Mouse (Mus musculus) frontal cortex, postnatal 36 days (tissue): ENCODE measurements around the gene Gm13696.
A peak's percentile ranks its signal among the peaks of the same experiment; 100 is the strongest.
"Not testable (repeated sequence)": the region's sequence is repeated elsewhere in the genome, so short reads cannot be mapped to it uniquely, and the experiment has no call there.

Experiments used
- DNase-seq, 2 experiments: peaks; one replicate each; pipeline ENCODE4 v3.0.0; 2022; ENCODE audit warnings: low spot score in 2 of 2

The Gm13696 gene

DNA sequence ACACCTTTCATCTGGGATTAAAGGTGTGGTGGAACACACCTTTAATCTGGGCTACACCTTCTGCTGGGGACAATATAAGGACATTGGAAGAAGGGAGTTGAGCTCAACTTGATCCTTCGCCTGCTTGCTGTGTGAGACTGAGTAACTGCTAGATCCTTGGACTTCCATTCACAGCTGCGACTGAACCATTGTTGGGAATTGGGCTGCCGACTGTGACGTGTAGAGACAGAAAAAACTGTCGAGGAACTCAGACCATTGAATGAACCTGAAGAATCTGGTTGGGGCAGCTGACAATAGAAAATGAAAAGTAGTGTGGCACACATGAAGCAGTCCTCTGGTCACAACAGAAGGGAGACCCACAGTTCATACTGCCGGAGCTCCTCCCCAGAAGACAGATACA is at the start of gene Gm13696:
Gm13696 (plus strand) TSS at position 301 of the 400 bp plus-strand sequence.
- DNase-seq = not testable (repeated sequence)

DNA sequence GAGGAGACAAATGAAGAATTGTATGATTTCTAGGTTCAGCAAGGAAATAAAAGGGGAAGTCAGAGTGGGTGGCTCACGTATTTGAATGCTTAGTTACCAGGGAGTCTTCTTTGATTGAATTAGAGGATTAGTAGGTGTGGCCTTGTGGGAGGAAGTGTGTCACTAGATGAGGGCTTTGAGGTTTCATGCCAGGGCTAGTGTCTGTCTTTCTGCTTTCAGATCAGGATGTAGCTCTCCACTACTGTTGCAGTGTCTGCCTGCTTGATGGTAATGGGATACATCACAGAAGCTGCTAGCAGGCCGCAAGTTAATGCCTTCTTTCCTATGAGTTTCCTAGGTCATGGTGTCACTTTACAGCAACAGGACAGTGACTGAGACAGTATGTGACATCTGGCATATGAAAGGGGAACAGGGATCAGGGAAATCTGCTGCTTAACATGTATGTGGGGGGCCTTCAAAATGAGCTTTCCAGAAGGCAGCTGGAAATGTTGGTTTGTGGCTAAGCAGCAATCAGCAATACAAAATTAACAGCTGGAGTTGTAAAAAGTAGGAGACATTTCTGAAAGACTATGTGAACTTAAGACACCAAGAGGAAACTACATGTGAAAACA is 43.3 kb upstream of the Gm13696 start:
- no peak for DNase-seq

DNA sequence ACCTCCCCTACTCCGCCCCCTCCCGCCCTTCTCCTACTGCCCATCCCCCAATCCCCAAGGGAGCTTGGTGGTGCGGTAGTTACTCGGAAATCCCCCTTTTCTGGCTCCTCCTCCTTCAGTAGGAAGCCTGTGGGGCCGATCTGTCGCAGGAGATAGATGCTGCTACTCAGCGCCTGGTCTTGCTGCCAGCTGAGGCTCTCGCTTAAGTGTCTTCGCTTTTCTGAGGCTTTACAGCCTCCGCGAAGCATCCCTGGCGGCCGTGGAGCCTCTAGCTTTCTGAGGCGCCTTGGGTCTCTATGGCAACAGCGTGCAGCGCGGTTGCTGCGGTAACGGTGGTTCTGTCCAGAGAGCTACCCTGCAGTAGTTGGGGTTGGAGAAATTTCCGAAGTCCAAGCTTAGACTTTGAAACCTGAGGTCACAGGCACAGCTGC is 32.0 kb upstream of the Gm13696 start, which contains the start of gene Zswim2:
Zswim2 (minus strand) TSS at position 298 of the 431 bp plus-strand sequence.
- peak; percentile 90 to 96 for DNase-seq

DNA sequence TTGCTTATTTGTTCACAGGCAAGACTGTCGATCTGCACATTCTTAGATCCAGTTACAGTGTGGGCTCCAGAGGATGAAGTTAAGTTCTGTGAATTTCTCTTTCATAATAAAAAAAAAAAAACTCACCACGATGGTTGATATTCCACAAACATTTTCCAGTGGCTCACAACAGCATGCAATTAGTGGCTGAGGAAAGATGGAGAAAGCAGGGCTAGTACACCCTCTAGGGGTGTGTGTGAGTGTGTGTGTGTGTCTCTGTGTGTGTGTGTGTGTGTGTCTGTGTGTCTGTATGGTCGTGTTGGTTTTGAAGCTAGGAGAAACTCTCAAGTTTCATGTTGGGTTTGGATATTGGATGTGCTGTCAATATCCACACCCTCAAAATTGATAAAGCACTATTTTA is 31.5 kb upstream of the Gm13696 start:
- no peak for DNase-seq

DNA sequence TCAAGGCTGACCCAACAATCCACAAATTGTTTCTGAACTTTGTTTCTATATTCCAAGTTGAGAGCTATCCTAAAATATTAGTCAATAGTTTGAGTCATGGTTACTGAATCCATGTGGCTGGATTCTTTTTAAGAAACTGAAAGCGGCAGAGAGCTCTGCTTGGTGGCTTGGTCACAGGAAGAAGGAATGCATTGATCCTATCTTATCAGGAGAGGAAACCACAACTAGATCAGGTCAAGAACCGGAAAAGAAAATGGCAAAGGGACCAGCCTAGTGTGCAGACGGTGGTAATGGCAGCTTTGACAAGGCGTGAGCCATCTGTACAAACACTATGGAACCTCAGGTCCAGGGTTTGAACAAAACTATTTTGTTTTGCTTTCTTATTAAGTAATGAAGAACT is 31.1 kb upstream of the Gm13696 start:
- DNase-seq = no peak

DNA sequence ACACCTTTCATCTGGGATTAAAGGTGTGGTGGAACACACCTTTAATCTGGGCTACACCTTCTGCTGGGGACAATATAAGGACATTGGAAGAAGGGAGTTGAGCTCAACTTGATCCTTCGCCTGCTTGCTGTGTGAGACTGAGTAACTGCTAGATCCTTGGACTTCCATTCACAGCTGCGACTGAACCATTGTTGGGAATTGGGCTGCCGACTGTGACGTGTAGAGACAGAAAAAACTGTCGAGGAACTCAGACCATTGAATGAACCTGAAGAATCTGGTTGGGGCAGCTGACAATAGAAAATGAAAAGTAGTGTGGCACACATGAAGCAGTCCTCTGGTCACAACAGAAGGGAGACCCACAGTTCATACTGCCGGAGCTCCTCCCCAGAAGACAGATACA is 17.5 kb upstream of the Gm13696 start, which contains the start of gene Gm13698:
Gm13698 (plus strand) TSS at position 301 of the 400 bp plus-strand sequence.
- DNase-seq = not testable (repeated sequence)

DNA sequence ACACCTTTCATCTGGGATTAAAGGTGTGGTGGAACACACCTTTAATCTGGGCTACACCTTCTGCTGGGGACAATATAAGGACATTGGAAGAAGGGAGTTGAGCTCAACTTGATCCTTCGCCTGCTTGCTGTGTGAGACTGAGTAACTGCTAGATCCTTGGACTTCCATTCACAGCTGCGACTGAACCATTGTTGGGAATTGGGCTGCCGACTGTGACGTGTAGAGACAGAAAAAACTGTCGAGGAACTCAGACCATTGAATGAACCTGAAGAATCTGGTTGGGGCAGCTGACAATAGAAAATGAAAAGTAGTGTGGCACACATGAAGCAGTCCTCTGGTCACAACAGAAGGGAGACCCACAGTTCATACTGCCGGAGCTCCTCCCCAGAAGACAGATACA is 11.7 kb upstream of the Gm13696 start, which contains the start of gene Gm13693:
Gm13693 (plus strand) TSS at position 301 of the 400 bp plus-strand sequence.
- DNase-seq = not testable (repeated sequence)

DNA sequence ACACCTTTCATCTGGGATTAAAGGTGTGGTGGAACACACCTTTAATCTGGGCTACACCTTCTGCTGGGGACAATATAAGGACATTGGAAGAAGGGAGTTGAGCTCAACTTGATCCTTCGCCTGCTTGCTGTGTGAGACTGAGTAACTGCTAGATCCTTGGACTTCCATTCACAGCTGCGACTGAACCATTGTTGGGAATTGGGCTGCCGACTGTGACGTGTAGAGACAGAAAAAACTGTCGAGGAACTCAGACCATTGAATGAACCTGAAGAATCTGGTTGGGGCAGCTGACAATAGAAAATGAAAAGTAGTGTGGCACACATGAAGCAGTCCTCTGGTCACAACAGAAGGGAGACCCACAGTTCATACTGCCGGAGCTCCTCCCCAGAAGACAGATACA is 5.9 kb upstream of the Gm13696 start, which contains the start of gene Gm13695:
Gm13695 (plus strand) TSS at position 301 of the 400 bp plus-strand sequence.
- not testable (repeated sequence) for DNase-seq

DNA sequence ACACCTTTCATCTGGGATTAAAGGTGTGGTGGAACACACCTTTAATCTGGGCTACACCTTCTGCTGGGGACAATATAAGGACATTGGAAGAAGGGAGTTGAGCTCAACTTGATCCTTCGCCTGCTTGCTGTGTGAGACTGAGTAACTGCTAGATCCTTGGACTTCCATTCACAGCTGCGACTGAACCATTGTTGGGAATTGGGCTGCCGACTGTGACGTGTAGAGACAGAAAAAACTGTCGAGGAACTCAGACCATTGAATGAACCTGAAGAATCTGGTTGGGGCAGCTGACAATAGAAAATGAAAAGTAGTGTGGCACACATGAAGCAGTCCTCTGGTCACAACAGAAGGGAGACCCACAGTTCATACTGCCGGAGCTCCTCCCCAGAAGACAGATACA is 5.7 kb downstream of the Gm13696 start, which contains the start of gene Gm13694:
Gm13694 (plus strand) TSS at position 301 of the 400 bp plus-strand sequence.
- not testable (repeated sequence) for DNase-seq

DNA sequence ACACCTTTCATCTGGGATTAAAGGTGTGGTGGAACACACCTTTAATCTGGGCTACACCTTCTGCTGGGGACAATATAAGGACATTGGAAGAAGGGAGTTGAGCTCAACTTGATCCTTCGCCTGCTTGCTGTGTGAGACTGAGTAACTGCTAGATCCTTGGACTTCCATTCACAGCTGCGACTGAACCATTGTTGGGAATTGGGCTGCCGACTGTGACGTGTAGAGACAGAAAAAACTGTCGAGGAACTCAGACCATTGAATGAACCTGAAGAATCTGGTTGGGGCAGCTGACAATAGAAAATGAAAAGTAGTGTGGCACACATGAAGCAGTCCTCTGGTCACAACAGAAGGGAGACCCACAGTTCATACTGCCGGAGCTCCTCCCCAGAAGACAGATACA is 11.5 kb downstream of the Gm13696 start, which contains the start of gene Gm13697:
Gm13697 (plus strand) TSS at position 301 of the 400 bp plus-strand sequence.
- not testable (repeated sequence) for DNase-seq

DNA sequence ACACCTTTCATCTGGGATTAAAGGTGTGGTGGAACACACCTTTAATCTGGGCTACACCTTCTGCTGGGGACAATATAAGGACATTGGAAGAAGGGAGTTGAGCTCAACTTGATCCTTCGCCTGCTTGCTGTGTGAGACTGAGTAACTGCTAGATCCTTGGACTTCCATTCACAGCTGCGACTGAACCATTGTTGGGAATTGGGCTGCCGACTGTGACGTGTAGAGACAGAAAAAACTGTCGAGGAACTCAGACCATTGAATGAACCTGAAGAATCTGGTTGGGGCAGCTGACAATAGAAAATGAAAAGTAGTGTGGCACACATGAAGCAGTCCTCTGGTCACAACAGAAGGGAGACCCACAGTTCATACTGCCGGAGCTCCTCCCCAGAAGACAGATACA is 17.3 kb downstream of the Gm13696 start, which contains the start of gene Gm13691:
Gm13691 (plus strand) TSS at position 301 of the 400 bp plus-strand sequence.
- DNase-seq = not testable (repeated sequence)

DNA sequence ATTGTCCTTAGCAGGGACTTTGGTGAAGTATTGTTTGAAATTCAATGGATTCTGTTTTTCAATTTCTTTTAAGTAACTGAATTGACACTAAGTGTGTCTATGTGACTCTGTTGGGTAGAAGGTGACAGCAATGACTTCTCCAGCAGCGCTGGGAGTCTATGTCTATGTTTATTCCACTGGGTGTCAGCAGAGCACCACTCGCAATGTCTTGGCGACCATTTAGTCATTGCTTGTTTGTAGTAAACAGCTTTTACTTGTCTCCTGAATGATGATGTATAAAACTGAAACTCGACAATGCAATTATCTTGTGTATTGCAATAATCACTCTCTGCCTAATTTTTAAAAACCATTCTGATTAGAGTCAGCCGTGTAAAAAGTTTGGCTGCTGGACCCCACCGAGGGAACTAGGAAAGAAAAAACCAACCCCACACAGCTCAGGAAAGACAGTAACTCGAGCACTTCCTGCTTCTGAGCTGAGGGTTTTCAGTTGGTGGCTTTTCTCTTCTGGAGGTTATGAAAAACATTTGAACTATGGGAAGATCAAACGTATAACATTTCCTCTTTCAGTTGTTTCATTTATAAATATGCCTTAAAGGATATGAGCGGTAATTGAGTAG is 20.8 kb downstream of the Gm13696 start:
- DNase-seq = not testable (repeated sequence)

DNA sequence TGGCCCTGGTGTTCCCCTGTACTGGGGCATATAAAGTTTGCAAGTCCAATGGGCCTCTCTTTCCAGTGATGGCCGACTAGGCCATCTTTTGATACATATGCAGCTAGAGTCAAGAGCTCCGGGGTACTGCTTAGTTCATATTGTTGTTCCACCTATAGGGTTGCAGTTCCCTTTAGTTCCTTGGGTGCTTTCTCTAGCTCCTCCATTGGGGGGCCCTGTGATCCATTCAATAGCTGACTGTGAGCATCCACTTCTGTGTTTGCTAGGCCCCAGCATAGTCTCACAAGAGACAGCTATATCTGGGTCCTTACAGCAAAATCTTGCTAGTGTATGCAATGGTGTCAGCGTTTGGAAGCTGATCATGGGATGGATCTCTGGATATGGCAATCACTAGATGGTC is 21.6 kb downstream of the Gm13696 start:
- DNase-seq = not testable (repeated sequence)

DNA sequence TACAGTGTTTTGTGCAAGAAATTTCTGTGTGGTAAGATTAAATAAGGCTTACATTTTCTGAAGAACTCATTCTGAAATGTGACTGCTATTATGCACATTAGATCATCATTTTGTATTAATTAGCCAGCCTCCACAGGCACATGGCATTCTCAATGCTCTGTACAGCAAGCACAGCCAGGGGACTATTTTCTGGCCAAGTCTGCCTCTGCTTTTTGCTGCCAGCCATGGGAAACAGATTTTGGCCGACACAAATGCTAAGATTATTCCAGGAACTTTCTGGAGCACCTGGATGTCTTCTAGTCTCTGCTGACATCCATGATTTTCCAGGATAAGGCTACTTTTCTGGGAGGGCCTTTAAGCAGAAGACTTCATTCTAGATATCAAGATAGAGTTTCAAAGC is 36.0 kb downstream of the Gm13696 start:
- no peak for DNase-seq

DNA sequence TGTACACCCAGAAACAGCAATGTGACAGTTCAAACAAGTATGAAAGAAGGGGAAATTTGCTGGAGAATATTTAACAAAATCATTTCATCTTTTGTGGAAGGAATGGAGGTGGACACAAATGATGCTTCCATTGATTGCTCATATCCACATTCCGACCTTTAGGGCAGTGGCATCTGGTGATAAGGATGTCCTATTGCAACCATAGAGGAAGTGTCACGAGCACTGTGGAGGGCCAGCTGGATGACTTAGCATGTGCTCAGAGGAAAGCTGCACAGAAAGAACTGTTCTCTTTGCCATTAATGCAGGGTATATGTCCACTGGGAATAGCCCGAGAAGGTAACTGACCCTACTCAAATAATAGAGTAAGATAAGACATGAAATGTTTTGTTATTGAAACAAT is 36.9 kb downstream of the Gm13696 start:
- DNase-seq = no peak

DNA sequence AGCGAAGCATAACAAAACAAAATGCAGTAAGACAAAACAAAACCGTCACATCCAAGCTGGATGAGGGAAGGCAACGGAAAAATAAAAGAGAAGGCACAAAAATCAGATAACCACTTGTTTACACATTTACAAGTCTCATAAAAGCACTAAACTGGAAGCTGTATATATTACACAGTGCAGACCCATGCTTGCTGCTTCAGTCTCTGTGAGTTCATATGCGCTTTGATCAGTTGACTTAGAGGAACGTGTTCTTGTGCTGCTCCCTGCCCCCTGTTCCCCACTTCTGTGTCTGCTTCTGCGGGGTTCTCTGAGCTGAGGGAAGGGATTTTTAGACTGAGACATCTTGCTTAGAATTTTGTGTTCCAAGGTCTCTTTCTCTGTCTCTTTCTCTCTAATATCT is 41.6 kb downstream of the Gm13696 start:
- no peak for DNase-seq

DNA sequence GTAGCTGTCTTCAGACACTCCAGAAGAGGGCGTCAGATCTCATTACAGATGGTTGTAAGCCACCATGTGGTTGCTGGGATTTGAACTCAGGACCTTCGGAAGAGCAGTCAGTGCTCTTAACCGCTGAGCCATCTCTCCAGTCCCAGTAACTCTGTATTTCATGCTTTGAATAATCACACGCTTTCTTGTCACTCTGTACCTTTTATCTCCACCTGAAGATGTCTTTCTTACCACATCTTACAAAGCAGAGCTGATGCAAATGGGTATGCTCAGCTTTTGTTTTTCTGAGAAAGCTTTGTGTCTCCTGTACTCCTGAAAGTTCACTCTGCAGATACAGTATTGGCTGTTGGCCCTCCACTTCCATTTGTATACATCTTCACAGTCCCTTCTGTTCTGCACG is 43.4 kb downstream of the Gm13696 start:
- DNase-seq = not testable (repeated sequence)

DNA sequence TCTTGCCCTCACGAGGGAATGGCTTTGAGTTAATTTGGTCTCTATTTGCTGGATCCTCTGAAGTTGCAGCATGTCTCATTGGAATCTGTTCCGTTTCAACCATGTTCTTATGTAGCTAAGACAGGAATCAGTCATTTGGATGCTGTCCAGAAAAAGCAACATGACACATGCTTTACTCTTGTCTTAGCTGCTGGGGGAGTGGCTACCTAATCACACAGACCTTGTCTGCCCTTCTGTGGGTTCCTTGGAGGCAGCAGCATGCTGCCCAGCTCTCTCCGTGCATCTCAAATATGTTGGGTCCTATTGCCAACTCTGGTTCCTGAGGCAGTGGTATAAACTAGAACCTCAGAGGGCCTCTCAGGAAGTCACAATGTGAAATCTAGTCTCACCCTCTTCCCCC is 45.4 kb downstream of the Gm13696 start:
- DNase-seq = no peak

DNA sequence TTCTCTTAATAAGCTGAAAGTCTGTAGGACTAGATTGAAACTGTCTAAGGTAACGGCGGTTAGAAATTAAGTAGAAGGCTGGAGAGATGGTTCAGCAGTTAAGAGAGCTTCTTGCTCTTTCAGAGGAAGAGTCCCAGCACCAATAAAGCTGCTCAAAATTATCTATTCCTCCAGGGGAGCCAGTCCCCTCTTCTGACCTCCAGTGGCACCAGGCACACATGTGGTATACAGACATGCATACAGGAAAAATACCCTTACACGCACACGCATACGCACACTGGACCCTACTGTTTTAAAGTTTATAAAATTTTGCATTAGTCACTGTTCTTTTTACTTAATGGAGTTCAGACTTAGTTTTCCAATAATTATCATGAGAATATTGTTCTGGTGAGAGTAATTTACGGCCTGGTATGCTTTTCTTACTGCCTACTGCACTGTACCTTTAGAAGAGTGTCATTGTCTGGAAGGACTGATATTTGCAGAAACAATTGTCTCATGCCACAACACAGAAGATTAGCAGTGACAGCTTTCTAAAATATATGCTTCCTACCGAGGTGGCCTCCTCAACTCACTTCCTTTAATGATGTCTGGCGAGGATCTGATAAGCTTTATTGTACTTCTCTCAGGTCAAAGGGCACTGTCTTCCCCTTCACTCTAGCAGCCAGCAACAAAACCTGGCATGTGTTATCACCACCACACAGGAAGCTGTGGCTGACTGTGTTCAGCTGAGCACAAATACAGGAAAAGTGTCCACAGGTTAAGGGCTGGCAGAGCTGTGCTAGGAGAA is 46.8 kb downstream of the Gm13696 start:
- DNase-seq = no peak

DNA sequence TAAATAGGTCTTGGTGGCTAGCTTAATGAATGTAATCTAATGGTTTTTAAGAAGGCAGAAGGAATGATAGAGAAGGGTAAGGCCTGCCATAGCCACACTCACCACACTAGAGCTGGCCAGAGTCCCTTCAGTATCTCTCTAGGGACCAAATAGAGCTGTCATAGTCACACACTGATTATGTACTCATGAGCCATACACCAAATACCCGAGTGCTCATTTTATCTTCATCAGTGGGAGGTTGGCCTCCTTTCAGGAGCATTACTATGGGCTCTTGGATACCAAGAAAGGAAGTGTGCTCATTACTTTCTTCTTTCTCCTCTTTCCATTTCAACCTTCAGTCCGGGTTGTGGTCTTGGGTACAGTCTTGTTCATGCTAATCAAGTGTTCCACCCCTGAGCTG is 49.0 kb downstream of the Gm13696 start:
- peak in 1 of 2 experiments; percentile 18 for DNase-seq

DNA sequence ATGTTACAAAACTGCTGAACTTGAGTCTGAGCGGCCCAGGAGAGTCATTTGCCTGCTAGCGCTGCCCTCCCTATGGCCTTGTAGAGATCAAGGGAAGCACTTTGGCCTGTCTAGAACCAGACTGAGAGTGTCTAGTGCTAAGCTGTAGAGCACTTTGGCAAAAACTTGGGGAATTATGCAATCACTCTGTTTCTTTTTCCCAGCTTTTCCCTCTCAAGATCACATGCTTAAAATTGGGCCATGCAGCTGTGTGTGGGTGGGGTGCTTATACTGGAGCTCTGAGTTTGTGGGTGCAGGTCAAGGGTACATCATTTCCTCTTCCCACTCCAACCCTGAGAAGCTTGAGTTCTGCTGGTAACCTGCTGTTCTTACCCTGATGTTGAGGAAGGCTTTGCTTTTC is 50.0 kb downstream of the Gm13696 start:
- peak; percentile 48 to 67 for DNase-seq

DNA sequence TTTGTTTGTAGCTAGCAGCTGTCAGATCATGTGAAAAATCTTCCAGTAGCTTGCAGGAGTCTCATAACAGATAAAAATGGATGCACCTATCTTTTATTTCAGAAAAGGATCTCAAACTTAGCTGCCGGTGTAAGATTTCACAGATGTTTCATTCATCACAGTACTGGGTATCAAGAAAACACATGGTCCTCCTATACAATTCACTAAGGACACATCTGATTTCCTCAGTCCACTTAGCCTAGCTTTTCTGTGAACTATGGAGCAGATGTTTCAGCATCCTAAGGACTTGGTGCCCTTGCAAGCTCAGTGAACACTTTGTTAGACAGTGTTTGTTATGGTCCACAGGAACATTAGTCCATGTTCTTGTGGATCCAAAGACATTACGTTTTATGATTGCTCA is 50.4 kb downstream of the Gm13696 start:
- DNase-seq = no peak
